Mouse (Mus musculus): ENCODE data around the gene Xrcc3. TPM values are rescaled to one million over a fixed set of nuclear protein-coding genes. Genes with fewer than 3 reads are reported as not detected.
A peak's percentile ranks its signal among the peaks of the same experiment; 100 is the strongest.

The Xrcc3 gene
- polyA plus RNA-seq, 1 experiment from 2014 or later: 11.1 TPM

GRCm38 (mm10) chr12:111770651-111771050, 43.0 kb downstream of the Xrcc3 start:
- Histone ChIP-seq H3K27me3 (ENCODE audit: control insufficient read depth, insufficient read depth, low read length) (no peaks in the 10 kb centered on the region), H3K4me2 (no peak overlapping the region), H3K36me3 (ENCODE audit: control insufficient read depth, insufficient read depth, low read length) (peaks cover 21% of the 10 kb centered on the region), H3K9me3 (ENCODE audit: control insufficient read depth, low read length) (no peaks in the 10 kb centered on the region), H3K4me3 (ENCODE audit: low read depth, low read length) (no peak overlapping the region), H3K4me1 (ENCODE audit: control insufficient read depth, insufficient read depth, low read length) (peaks cover 21% of the 10 kb centered on the region), H3K27ac (ENCODE audit: low read depth, low read length) (no peak overlapping the region), H3K9ac (ENCODE audit: low read length) (no peak overlapping the region)
- DNase-seq (ENCODE audit: low spot score, missing footprints): no peak
- WGBS: 93% methylated on average over 10 of the region's 10 CpGs
- no peak for ATAC-seq (ENCODE audit: low FRiP score)

- H3K9me3 ChIP-seq (ENCODE audit: control insufficient read depth, low read length): no peaks in the 10 kb centered on the region
- DNase-seq (ENCODE audit: low spot score, missing footprints) (peak; percentile 80), ATAC-seq (ENCODE audit: low FRiP score) (no peak)
- H3K4me1 ChIP-seq (ENCODE audit: control insufficient read depth, insufficient read depth, low read length): peaks cover 25% of the 10 kb centered on the region
- H3K36me3 ChIP-seq (ENCODE audit: control insufficient read depth, insufficient read depth, low read length): peaks cover 17% of the 10 kb centered on the region
- no peak overlapping the region for H3K4me2 ChIP-seq
- no peaks in the 10 kb centered on the region for H3K27me3 ChIP-seq (ENCODE audit: control insufficient read depth, insufficient read depth, low read length)
- H3K27ac ChIP-seq (ENCODE audit: low read depth, low read length): no peak overlapping the region
- 72% methylated on average over 8 of the region's 9 CpGs for WGBS
- no peak overlapping the region for H3K9ac ChIP-seq (ENCODE audit: low read length)
- no peak overlapping the region for H3K4me3 ChIP-seq (ENCODE audit: low read depth, low read length)
Observed at GRCm38 (mm10) chr12:111769816-111770577, 43.7 kb downstream of the Xrcc3 start.

GRCm38 (mm10) chr12:111769306-111769705, 44.4 kb downstream of the Xrcc3 start:
- H3K4me3 ChIP-seq (ENCODE audit: low read depth, low read length): no peak overlapping the region
- WGBS: 36% methylated on average over 10 of the region's 10 CpGs
- H3K27me3 ChIP-seq (ENCODE audit: control insufficient read depth, insufficient read depth, low read length): no peaks in the 10 kb centered on the region
- H3K4me1 ChIP-seq (ENCODE audit: control insufficient read depth, insufficient read depth, low read length): peaks cover 25% of the 10 kb centered on the region
- ATAC-seq (ENCODE audit: low FRiP score) (no peak), DNase-seq (ENCODE audit: low spot score, missing footprints) (no peak)
- peaks cover 12% of the 10 kb centered on the region for H3K36me3 ChIP-seq (ENCODE audit: control insufficient read depth, insufficient read depth, low read length)
- H3K4me2 ChIP-seq: no peak overlapping the region
- no peak overlapping the region for H3K27ac ChIP-seq (ENCODE audit: low read depth, low read length)
- H3K9me3 ChIP-seq (ENCODE audit: control insufficient read depth, low read length): no peaks in the 10 kb centered on the region
- no peak overlapping the region for H3K9ac ChIP-seq (ENCODE audit: low read length)

GRCm38 (mm10) chr12:111768322-111768928, 45.2 kb downstream of the Xrcc3 start:
- peaks cover 25% of the 10 kb centered on the region for H3K4me1 ChIP-seq (ENCODE audit: control insufficient read depth, insufficient read depth, low read length)
- peaks cover 3% of the 10 kb centered on the region; the same call in 1 of the 2 replicates for H3K36me3 ChIP-seq (ENCODE audit: control insufficient read depth, insufficient read depth, low read length)
- no peak overlapping the region for H3K4me2 ChIP-seq
- no peaks in the 10 kb centered on the region for H3K27me3 ChIP-seq (ENCODE audit: control insufficient read depth, insufficient read depth, low read length)
- WGBS: 94% methylated on average over 10 of the region's 10 CpGs
- ATAC-seq (ENCODE audit: low FRiP score): no peak
- H3K9ac ChIP-seq (ENCODE audit: low read length): no peak overlapping the region
- H3K4me3 ChIP-seq (ENCODE audit: low read depth, low read length): no peak overlapping the region
- no peak for DNase-seq (ENCODE audit: low spot score, missing footprints)
- no peak overlapping the region for H3K27ac ChIP-seq (ENCODE audit: low read depth, low read length)
- no peaks in the 10 kb centered on the region for H3K9me3 ChIP-seq (ENCODE audit: control insufficient read depth, low read length)

DNA sequence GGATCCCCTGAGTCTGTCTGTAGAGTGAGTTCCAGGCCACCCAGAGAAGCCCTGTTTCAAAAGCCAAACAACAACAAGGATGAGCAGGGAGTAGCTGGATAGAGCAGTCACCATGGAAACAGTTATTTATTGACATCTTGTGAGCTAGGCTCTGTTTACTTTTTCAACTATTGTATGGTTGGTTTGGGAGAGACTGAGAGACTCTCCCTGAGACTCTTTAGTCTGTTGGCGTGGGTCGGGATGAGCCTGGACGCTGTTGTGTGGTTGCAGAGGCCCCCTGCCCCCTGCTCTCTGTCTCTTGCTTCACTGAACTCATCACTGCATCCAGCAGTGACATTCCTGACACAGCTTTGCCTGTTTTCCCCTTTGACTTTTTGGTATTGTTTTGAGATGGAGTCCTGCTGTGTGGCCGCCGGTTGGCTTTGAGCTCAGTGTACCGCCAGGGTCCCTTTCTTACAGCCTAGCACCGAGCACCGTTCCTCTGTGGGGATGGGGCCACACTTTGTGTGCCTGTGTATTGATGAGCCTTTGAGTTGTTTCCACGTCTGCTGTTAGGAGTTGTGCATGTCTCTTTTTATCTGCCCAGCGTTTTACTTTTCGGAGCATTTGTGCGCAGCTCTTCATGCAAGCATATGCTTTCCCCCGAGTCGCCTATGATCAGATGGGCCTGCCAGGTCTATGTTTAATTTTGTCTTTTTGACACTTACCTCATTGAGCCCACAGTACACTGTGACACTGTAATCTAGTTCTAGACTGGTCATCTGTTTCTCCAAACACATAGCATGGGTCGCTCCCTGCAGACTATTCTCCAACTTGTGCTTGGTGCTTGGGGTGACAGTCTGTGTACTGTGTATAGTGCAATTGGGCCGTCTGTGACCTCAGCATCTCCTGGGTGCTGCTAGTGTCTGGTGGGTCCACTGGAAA, 47.1 kb downstream of the Xrcc3 start:
- Histone ChIP-seq H3K36me3 (ENCODE audit: control insufficient read depth, insufficient read depth, low read length) (no peaks in the 10 kb centered on the region), H3K9ac (ENCODE audit: low read length) (peak overlapping the region; percentile 36), H3K4me2 (peak overlapping the region; percentile 33; the same call in 1 of the 2 replicates), H3K27ac (ENCODE audit: low read depth, low read length) (peak overlapping the region; percentile 30; the same call in 1 of the 2 replicates), H3K4me3 (ENCODE audit: low read depth, low read length) (no peak overlapping the region; the same call in 1 of the 2 replicates), H3K27me3 (ENCODE audit: control insufficient read depth, insufficient read depth, low read length) (no peaks in the 10 kb centered on the region), H3K9me3 (ENCODE audit: control insufficient read depth, low read length) (no peaks in the 10 kb centered on the region), H3K4me1 (ENCODE audit: control insufficient read depth, insufficient read depth, low read length) (peaks cover 27% of the 10 kb centered on the region)
- peak; percentile 91 for DNase-seq (ENCODE audit: low spot score, missing footprints)
- WGBS: 24% methylated on average over 16 of the region's 16 CpGs
- ATAC-seq (ENCODE audit: low FRiP score): peak; percentile 78

DNA sequence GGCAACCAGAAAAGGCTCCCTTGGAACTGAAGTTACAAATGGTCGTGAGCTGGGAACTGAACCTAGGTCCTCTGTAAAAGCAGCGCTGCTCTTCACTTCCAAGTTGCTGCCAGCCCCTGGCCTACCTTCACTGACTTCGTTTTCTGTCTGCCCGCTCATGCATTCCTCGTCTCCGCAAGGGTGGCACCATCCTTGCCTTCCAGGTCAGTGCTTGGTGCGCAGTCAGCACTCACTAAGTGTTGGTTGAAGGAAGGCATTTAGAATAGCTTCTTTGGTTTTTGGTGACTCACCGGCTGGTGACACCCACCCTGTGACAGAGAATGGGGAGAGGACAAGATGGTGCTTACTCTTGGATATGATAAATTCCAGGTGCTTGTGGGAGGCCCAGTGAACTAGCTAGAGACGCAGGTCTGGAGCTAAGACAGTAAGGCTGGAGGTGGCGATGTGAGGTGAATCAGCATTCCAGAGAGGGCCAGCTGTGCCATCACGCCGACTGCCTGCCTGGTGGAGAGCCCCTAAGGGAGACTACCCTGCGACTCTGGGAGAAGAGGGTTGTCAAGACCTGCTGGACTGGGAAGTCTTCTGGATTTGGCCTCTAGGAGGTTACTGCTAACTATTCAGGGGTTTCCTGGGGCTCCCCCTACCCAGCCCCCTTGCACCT, 50.9 kb downstream of the Xrcc3 start:
- H3K4me2 ChIP-seq: no peak overlapping the region
- no peaks in the 10 kb centered on the region for H3K9me3 ChIP-seq (ENCODE audit: control insufficient read depth, low read length)
- no peak overlapping the region for H3K9ac ChIP-seq (ENCODE audit: low read length)
- H3K4me3 ChIP-seq (ENCODE audit: low read depth, low read length): no peak overlapping the region
- WGBS: 92% methylated on average over 13 of the region's 13 CpGs
- H3K27me3 ChIP-seq (ENCODE audit: control insufficient read depth, insufficient read depth, low read length): no peaks in the 10 kb centered on the region
- peak; percentile 67 for DNase-seq (ENCODE audit: low spot score, missing footprints)
- H3K36me3 ChIP-seq (ENCODE audit: control insufficient read depth, insufficient read depth, low read length): no peaks in the 10 kb centered on the region
- H3K4me1 ChIP-seq (ENCODE audit: control insufficient read depth, insufficient read depth, low read length): peaks cover 43% of the 10 kb centered on the region
- ATAC-seq (ENCODE audit: low FRiP score): no peak
- H3K27ac ChIP-seq (ENCODE audit: low read depth, low read length): no peak overlapping the region

DNA sequence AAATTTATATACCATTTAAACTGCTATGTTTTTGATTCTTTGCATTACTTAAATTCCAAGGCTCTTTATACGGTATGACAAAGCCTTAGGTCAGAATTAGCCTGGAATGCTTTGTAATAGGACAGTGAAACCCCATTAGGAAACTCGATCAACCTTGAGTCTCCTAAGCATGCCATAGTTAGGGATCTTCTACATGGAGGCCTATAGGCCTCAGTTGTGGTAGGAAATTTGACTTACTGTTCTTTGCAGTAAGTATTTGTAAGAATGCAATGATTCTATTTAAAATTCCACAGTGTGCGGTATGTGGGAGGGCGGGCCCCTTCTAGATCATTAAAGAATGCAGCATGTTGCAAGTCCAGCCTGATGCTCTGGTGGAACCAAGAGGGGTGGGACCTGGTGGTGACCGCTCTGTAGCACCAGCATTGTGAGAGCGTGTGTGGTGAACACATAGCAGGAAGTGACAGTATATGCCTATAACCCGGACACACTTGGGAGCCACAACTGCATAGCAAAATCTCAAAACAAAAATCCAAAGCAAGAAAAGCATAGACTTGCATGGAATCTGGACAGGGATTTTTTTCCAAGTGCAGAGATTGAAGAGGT, 53.3 kb downstream of the Xrcc3 start:
- Histone ChIP-seq H3K4me1 (ENCODE audit: control insufficient read depth, insufficient read depth, low read length) (peaks cover 24% of the 10 kb centered on the region), H3K27me3 (ENCODE audit: control insufficient read depth, insufficient read depth, low read length) (no peaks in the 10 kb centered on the region), H3K4me2 (peak overlapping the region; percentile 87), H3K9ac (ENCODE audit: low read length) (peak overlapping the region; percentile 95), H3K27ac (ENCODE audit: low read depth, low read length) (no peak overlapping the region), H3K4me3 (ENCODE audit: low read depth, low read length) (peak overlapping the region; percentile 95), H3K9me3 (ENCODE audit: control insufficient read depth, low read length) (no peaks in the 10 kb centered on the region), H3K36me3 (ENCODE audit: control insufficient read depth, insufficient read depth, low read length) (no peaks in the 10 kb centered on the region)
- DNase-seq (ENCODE audit: low spot score, missing footprints) (no peak), ATAC-seq (ENCODE audit: low FRiP score) (no peak)
- 77% methylated on average over 7 of the region's 7 CpGs for WGBS
